Mouse (Mus musculus) megakaryocyte, embryonic 14.5 days (primary cell): Measurements from ENCODE around the gene Eif4e2.

ENCODE experiments used
- FLI1 ChIP-seq: IDR thresholded peaks from 2 replicates; pipeline ENCODE4 v1.6.1; 2012; ENCODE audit warnings: low read length, inconsistent platforms, mixed read lengths
- GATA1 ChIP-seq: IDR thresholded peaks from 3 replicates; pipeline ENCODE4 v1.6.1; 2012; ENCODE audit warnings: mixed read lengths, low read length, inconsistent platforms, borderline replicate concordance

GRCm38 (mm10) chr1:87257691-87258090 is 44.0 kb downstream of the Eif4e2 start:
- no peak for TF ChIP-seq FLI1
- TF ChIP-seq GATA1: no peak
